Mouse (Mus musculus) embryonic facial prominence, embryonic 10.5 days (tissue): ENCODE measurements at regions not wholly inside any gene's neighbourhood (a gene's known extent, or its start where the extent isn't known, plus 50 kb on each side); places are given as distances from the start of the nearest gene placed in this dataset.

Source experiments
- DNase-seq: peaks from one replicate; pipeline ENCODE4 v3.0.0-alpha.2; 2017; ENCODE audit warnings: low spot score
- H3K27ac ChIP-seq: fragments of 300-500 bp; sonication (generic); replicated peaks from 2 replicates; pipeline ENCODE4 v1.5.1; 2016; ENCODE audit warnings: mild to moderate bottlenecking
- H3K27me3 ChIP-seq: fragments of 300-500 bp; sonication (generic); replicated peaks from 2 replicates; pipeline ENCODE4 v1.6.1; 2016; ENCODE audit warnings: low read depth, mild to moderate bottlenecking; ENCODE audit not compliant: poor library complexity, severe bottlenecking
- H3K36me3 ChIP-seq: fragments of 300-500 bp; sonication (generic); replicated peaks from 2 replicates; pipeline ENCODE4 v1.6.1; 2016; ENCODE audit warnings: mild to moderate bottlenecking, moderate library complexity
- H3K4me1 ChIP-seq: fragments of 300-500 bp; sonication (generic); 2 replicates; pipeline ENCODE4 v1.6.1; 2016
- H3K4me3 ChIP-seq: fragments of 300-500 bp; sonication (generic); 2 replicates; pipeline ENCODE4 v1.5.1; 2016; ENCODE audit warnings: mild to moderate bottlenecking, moderate library complexity
- H3K9me3 ChIP-seq: fragments of 300-500 bp; sonication (generic); 2 replicates; pipeline ENCODE4 v1.6.1; 2016; ENCODE audit warnings: mild to moderate bottlenecking
- WGBS: fragments of 180-500 bp; shearing (Covaris S2); methylation state at CpG from one replicate; pipeline ENCODE4 v1.1.7; 2016; 5-methylcytosine and 5-hydroxymethylcytosine counted together

DNA sequence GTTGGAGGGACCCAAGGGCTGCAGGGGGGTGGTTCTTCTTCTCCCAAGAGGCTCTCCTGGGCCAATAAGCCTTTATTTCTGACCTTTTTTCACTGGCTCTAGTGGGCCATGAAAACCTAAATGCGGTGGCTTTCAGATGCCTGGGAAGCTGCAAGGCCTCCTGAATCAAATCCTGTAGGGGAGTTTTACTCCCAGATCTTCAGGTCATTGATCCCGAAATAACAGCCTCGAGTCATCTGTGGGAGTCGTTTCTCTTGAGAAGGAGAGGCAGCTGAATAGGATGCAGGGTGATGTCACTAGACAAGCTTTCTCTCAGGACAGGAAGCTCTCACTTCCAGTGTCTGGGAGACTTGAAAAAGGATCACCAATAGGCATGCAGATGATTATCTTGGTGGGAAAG lies 70.4 kb downstream of the Enc1 start:
- Histone ChIP-seq H3K27ac (peak overlapping the region; percentile 76), H3K9me3 (no peaks in the 10 kb centered on the region), H3K27me3 (0 out of 2 replicates have a peak, but pooled peaks cover 3% of the 10 kb centered on the region), H3K36me3 (no peaks in the 10 kb centered on the region), H3K4me1 (peaks cover 43% of the 10 kb centered on the region), H3K4me3 (no peak overlapping the region)
- DNase-seq: peak; percentile 31
- WGBS: 8% methylated on average over 4 of the region's 4 CpGs

GRCm38 (mm10) chr13:97310855-97311189 lies 69.9 kb downstream of the Enc1 start:
- Histone ChIP-seq H3K27ac (peak overlapping the region; percentile 76), H3K4me1 (peaks cover 43% of the 10 kb centered on the region), H3K27me3 (0 out of 2 replicates have a peak, but pooled peaks cover 3% of the 10 kb centered on the region), H3K4me3 (no peak overlapping the region), H3K36me3 (no peaks in the 10 kb centered on the region), H3K9me3 (no peaks in the 10 kb centered on the region)
- DNase-seq: no peak
- 21% methylated on average over 3 of the region's 3 CpGs for WGBS

GRCm38 (mm10) chr13:97310186-97310854 lies 69.4 kb downstream of the Enc1 start:
- Histone ChIP-seq H3K36me3 (no peaks in the 10 kb centered on the region), H3K9me3 (no peaks in the 10 kb centered on the region), H3K4me1 (peaks cover 43% of the 10 kb centered on the region), H3K4me3 (no peak overlapping the region), H3K27ac (peak overlapping the region; percentile 70), H3K27me3 (0 out of 2 replicates have a peak, but pooled peaks cover 3% of the 10 kb centered on the region)
- 37% methylated on average over 8 of the region's 8 CpGs for WGBS
- peak; percentile 70 for DNase-seq

DNA sequence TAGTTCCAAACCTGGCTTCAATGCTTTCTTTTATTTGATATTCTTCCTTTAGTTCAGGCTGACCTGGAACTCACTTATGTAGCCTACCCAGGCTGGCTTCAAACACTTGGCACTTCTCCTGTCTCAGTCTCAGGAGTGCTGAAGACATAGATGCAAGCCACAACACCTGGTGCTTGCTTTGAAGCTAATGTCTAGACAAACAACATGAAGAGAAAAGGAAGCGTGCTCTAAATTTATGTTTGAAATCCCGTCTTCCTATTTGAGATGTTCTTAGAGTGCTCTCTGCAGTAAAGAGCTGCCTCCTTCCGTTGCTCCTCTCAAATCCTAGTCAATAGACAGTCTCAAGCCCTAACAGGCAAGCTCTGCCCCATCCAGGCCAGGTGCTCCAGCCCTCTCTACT lies 68.5 kb downstream of the Enc1 start:
- Histone ChIP-seq H3K36me3 (no peaks in the 10 kb centered on the region), H3K27ac (peak overlapping the region; percentile 70), H3K4me1 (peaks cover 43% of the 10 kb centered on the region), H3K4me3 (no peak overlapping the region), H3K27me3 (0 out of 2 replicates have a peak, but pooled peaks cover 3% of the 10 kb centered on the region), H3K9me3 (no peaks in the 10 kb centered on the region)
- WGBS: 80% methylated on average over 3 of the region's 3 CpGs
- DNase-seq: no peak

- Histone ChIP-seq H3K4me3 (no peak overlapping the region), H3K27me3 (0 out of 2 replicates have a peak, but pooled peaks cover 3% of the 10 kb centered on the region), H3K4me1 (peaks cover 41% of the 10 kb centered on the region), H3K27ac (no peak overlapping the region), H3K9me3 (no peaks in the 10 kb centered on the region), H3K36me3 (no peaks in the 10 kb centered on the region)
- 93% methylated on average over 2 of the region's 2 CpGs for WGBS
- no peak for DNase-seq
Measured at GRCm38 (mm10) chr13:97308431-97308830, 67.5 kb downstream of the Enc1 start.
